Mouse (Mus musculus) layer of hippocampus, adult 18-20 months (tissue): ENCODE measurements around the gene Ttll1. TPM values are rescaled to one million over a fixed set of nuclear protein-coding genes. Genes with fewer than 3 reads are reported as not detected.

ENCODE experiments used
- microRNA-seq, 2 experiments: library from miRNA; unstranded; fragments of <30 nt; microRNA quantifications; one replicate each; pipeline ENCODE4 v1.2.0; 2021
- total RNA-seq, 2 experiments: library from RNA; stranded (reverse); gene quantifications; 2 replicates each; pipeline ENCODE4 v1.2.3; 2021

Gene Ttll1
- total RNA-seq, 2 experiments from 2014 or later = 36.0 to 38.5 TPM

Small RNAs within 50 kb of the gene (microRNA-seq; reads per million reads assigned to microRNA genes)
- gene Gm24575 = 0 reads per million in 2 experiments

Other genes starting within 250 kb of the Ttll1 start
- gene Arfgap3, start 160.6 kb downstream of the Ttll1 start, total RNA-seq = 10 to 100 TPM; 19.1 to 20.1 TPM
- gene Pacsin2, start 46.3 kb downstream of the Ttll1 start, total RNA-seq = 100 to 1,000 TPM; 101 to 106 TPM
- under 1 TPM; 0.43 to 0.47 TPM for gene Bik, start 16.0 kb upstream of the Ttll1 start, total RNA-seq
- gene Tspo, start 52.7 kb upstream of the Ttll1 start, total RNA-seq = 1 to 10 TPM; 6.7 to 8.5 TPM
- 10 to 100 TPM; 21.8 to 29.3 TPM for gene Mcat, start 52.9 kb upstream of the Ttll1 start, total RNA-seq
- gene Ttll12, start 84.3 kb upstream of the Ttll1 start, total RNA-seq = 10 to 100 TPM; 11.7 to 12.1 TPM
- 10 to 100 TPM; 15.9 to 18.4 TPM for gene Scube1, start 214.1 kb upstream of the Ttll1 start, total RNA-seq